31 mouse cellular contexts compared by ENCODE assay signal in genomic region chr3:52003663-52004062, GRCm38 (mm10).
"Had no signal": no experiment of that assay in that cellular context is flagged by ENCODE, and none has a peak within 500 bp of the region (broad histone marks: within the 10 kb centered on the region; RNA-seq: fewer than 3 reads in every experiment).

No protein-coding gene starts in this region.

- H3K27me3 ChIP-seq: limb, embryonic 12.5 days; limb, embryonic 15.5 days; lung, embryonic 15.5 days; megakaryocyte, embryonic 14.5 days; midbrain, embryonic 12.5 days; midbrain, embryonic 13.5 days; midbrain, embryonic 15.5 days had no signal

- H3K4me2 ChIP-seq: limb, embryonic 12.5 days; limb, embryonic 13.5 days; limb, embryonic 15.5 days; liver, embryonic 11.5 days; liver, embryonic 12.5 days; liver, embryonic 13.5 days; liver, embryonic 15.5 days; lung, embryonic 14.5 days; lung, embryonic 15.5 days; midbrain, embryonic 11.5 days; midbrain, embryonic 12.5 days; midbrain, embryonic 13.5 days; midbrain, embryonic 15.5 days had no signal

- H3K36me3 ChIP-seq: limb, embryonic 10.5 days; limb, embryonic 12.5 days; limb, embryonic 13.5 days; limb, embryonic 15.5 days; liver, embryonic 12.5 days; liver, embryonic 13.5 days; liver, embryonic 15.5 days; lung, embryonic 15.5 days; midbrain, embryonic 10.5 days; midbrain, embryonic 12.5 days; midbrain, embryonic 13.5 days; midbrain, embryonic 15.5 days had no signal

- H3K9me3 ChIP-seq: limb, embryonic 10.5 days; limb, embryonic 12.5 days; limb, embryonic 13.5 days; limb, embryonic 15.5 days; liver, embryonic 12.5 days; liver, embryonic 13.5 days; liver, embryonic 15.5 days; lung, embryonic 15.5 days; megakaryocyte, embryonic 14.5 days; midbrain, embryonic 10.5 days; midbrain, embryonic 12.5 days; midbrain, embryonic 13.5 days; midbrain, embryonic 15.5 days had no signal

- H3K4me3 ChIP-seq: left cerebral cortex, adult 2 months; limb, embryonic 10.5 days; limb, embryonic 12.5 days; limb, embryonic 13.5 days; limb, embryonic 15.5 days; liver, embryonic 12.5 days; liver, embryonic 13.5 days; liver, embryonic 15.5 days; lung, embryonic 15.5 days; megakaryocyte, embryonic 14.5 days; midbrain, embryonic 10.5 days; midbrain, embryonic 12.5 days; midbrain, embryonic 13.5 days; midbrain, embryonic 15.5 days had no signal

- H3K27ac ChIP-seq: left cerebral cortex, adult 2 months; limb, embryonic 10.5 days; limb, embryonic 12.5 days; limb, embryonic 13.5 days; limb, embryonic 15.5 days; liver, embryonic 12.5 days; liver, embryonic 13.5 days; liver, embryonic 14.5 days; liver, embryonic 15.5 days; lung, embryonic 15.5 days; macrophage; midbrain, embryonic 10.5 days; midbrain, embryonic 12.5 days; midbrain, embryonic 13.5 days; midbrain, embryonic 15.5 days had no signal

- H3K9ac ChIP-seq: limb, embryonic 12.5 days; limb, embryonic 13.5 days; limb, embryonic 15.5 days; liver, embryonic 12.5 days; liver, embryonic 13.5 days; liver, embryonic 14.5 days; liver, embryonic 15.5 days; liver, postnatal 0 days; lung, embryonic 14.5 days; lung, embryonic 15.5 days; midbrain, embryonic 12.5 days; midbrain, embryonic 13.5 days; midbrain, embryonic 15.5 days had no signal

- DNase-seq: left cerebral cortex, postnatal 4 days; liver; liver, embryonic 13.5 days; liver, postnatal 0 days; lung, adult 18-20 months; lung, adult 2 months; lung, embryonic 14.5 days; lung, postnatal 10 days; lung, postnatal 14 days; lung, postnatal 36 days; lung, postnatal 4 days; midbrain, embryonic 14.5 days had no signal

- ATAC-seq: liver, embryonic 12.5 days; liver, postnatal 0 days; lung, postnatal 0 days; midbrain, embryonic 13.5 days; midbrain, embryonic 15.5 days; midbrain, embryonic 16.5 days had no signal
